Mouse (Mus musculus) midbrain, postnatal 0 days (tissue): ENCODE measurements around the gene Lama4. TPM values are rescaled to one million over a fixed set of nuclear protein-coding genes. Genes with fewer than 3 reads are reported as not detected.

Experiments
- ATAC-seq: fragments of 200-750 bp; cut with Nextera tagmentation; 2 replicates; pipeline ENCODE4 v1.8.0; 2017; ENCODE audit warnings: moderate number of reproducible peaks, mild to moderate bottlenecking, moderate TSS enrichment, moderate library complexity; ENCODE audit not compliant: low FRiP score
- DNase-seq: peaks from one replicate; pipeline ENCODE4 v3.0.0-alpha.2; 2015; ENCODE audit warnings: low spot score
- H3K27ac ChIP-seq: fragments of 300-500 bp; sonication (generic); 2 replicates; pipeline ENCODE4 v1.5.1; 2014; ENCODE audit warnings: low read depth, mild to moderate bottlenecking, low read length, mixed read lengths
- H3K27me3 ChIP-seq: fragments of 300-500 bp; sonication (generic); 2 replicates; pipeline ENCODE4 v1.6.1; 2014; ENCODE audit warnings: low read length, control low read depth, mixed read lengths; ENCODE audit not compliant: insufficient read depth
- H3K36me3 ChIP-seq: fragments of 300-500 bp; sonication (generic); 2 replicates; pipeline ENCODE4 v1.6.1; 2014; ENCODE audit warnings: low read length, control low read depth, mixed read lengths; ENCODE audit not compliant: insufficient read depth
- H3K4me1 ChIP-seq: fragments of 300-500 bp; sonication (generic); 2 replicates; pipeline ENCODE4 v1.6.1; 2014; ENCODE audit warnings: mild to moderate bottlenecking, control low read depth, antibody characterized with exemption, low read length, mixed read lengths; ENCODE audit not compliant: insufficient read depth
- H3K4me2 ChIP-seq: fragments of 300-500 bp; sonication (generic); 2 replicates; pipeline ENCODE4 v1.6.1; 2014; ENCODE audit warnings: low read depth, mild to moderate bottlenecking, low read length, mixed read lengths; ENCODE audit not compliant: poor library complexity, severe bottlenecking
- H3K4me3 ChIP-seq: fragments of 300-500 bp; sonication (generic); 2 replicates; pipeline ENCODE4 v1.5.1; 2014; ENCODE audit warnings: low read depth, mild to moderate bottlenecking, low read length, moderate library complexity
- H3K9ac ChIP-seq: fragments of 300-500 bp; sonication (generic); replicated peaks from 2 replicates; pipeline ENCODE4 v1.6.1; 2014; ENCODE audit warnings: mild to moderate bottlenecking, low read length, moderate library complexity, mixed read lengths; ENCODE audit not compliant: poor library complexity, severe bottlenecking
- H3K9me3 ChIP-seq: fragments of 300-500 bp; sonication (generic); 2 replicates; pipeline ENCODE4 v1.6.1; 2016; ENCODE audit warnings: low read length, control low read depth
- CTCF ChIP-seq: IDR thresholded peaks from 2 replicates; pipeline ENCODE4 v1.5.1; 2016; ENCODE audit warnings: antibody characterized with exemption, mild to moderate bottlenecking
- WGBS: fragments of 180-500 bp; shearing (Covaris S2); extraction: QIAGEN DNeasy Blood & Tissue Kit; methylation state at CpG from one replicate; pipeline ENCODE4 v1.1.7; 2014; 5-methylcytosine and 5-hydroxymethylcytosine counted together
- polyA plus RNA-seq: library from polyadenylated mRNA; unstranded; fragments of >200 nt; fragmentation: Nextera tagmentation; extraction: Ambion mirVana; gene quantifications from 2 replicates; pipeline ENCODE4 v1.2.1, GENCODE M21; 2015
- total RNA-seq: library from RNA; depleted of rRNA; stranded (reverse); fragments of >200 nt; gene quantifications from 2 replicates; pipeline ENCODE4 v1.2.3, GENCODE M21; 2014

Gene Lama4
- total and polyA plus RNA-seq, 2 experiments from 2014 or later = 12.6 to 20.2 TPM

DNA sequence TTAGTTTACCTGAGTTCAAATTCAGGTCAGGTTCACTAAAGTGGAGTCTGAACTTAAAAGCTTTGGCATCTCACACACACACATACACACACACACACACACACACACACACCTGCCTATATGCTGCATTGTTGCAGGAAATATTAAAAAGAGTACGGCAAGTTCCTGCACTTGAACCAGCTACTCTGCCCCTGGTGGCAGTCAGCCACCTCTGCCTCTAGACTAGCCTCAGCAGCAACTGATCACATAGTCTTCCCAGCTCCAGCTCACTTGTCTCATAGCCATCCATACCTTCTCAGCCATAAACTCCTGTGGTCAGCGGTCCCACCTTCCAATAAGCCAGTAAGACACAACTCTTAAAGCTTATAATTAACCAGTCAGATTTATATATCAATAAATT is 37.2 kb downstream of the Lama4 start:
- no peaks in the 10 kb centered on the region for H3K4me1 ChIP-seq
- WGBS = 87% methylated on average over 2 of the region's 2 CpGs
- no peaks in the 10 kb centered on the region for H3K36me3 ChIP-seq
- H3K9me3 ChIP-seq = no peaks in the 10 kb centered on the region
- H3K4me2 ChIP-seq = no peak overlapping the region
- H3K27ac ChIP-seq = no peak overlapping the region
- ATAC-seq = no peak
- TF ChIP-seq CTCF = no peak
- no peak overlapping the region for H3K4me3 ChIP-seq
- no peaks in the 10 kb centered on the region for H3K27me3 ChIP-seq
- H3K9ac ChIP-seq = no peak overlapping the region
- DNase-seq = no peak

DNA sequence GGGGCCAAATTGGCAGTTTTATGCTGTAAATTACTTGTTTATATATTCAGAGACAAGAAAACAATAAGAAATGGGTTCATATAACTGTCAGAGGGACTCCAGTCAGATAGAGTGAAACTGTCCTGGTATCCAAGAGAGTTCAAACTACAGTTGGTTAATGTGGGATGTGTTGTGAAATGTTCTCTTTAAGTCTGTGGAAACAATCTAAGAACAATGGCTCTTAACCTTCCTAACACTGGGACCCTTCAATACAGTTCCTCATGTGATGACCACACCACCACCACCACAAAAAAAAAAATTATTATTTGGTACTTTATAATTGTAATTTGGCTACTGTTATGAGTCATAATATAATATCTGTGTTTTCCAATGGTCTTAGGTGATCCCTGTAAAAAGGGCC is 38.2 kb downstream of the Lama4 start:
- TF ChIP-seq CTCF = no peak
- no peak overlapping the region for H3K4me2 ChIP-seq

DNA sequence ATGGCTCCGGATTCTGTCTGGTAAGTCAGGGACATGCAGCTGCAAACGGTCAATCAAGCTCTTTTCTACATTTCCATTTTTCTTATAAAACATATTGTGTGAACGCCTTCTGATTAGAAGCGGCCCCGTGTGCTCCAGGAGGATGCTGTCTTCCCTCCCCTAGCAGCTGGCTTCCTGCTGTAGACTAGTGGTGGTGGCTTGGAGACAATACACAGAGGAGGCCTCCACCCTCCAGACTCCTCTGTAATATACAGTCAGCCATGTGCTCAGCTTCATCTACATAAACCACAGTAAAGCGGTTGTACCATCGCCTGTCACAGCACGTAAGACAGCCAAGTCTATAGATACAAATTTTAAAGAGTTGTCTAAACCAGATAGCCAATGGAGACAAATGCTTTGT is 40.2 kb downstream of the Lama4 start:
- Histone ChIP-seq H3K4me2 (no peak overlapping the region), H3K9ac (no peak overlapping the region), H3K27ac (peak overlapping the region; percentile 26; the same call in 1 of the 2 replicates), H3K4me3 (no peak overlapping the region), H3K27me3 (no peaks in the 10 kb centered on the region), H3K4me1 (no peaks in the 10 kb centered on the region), H3K9me3 (no peaks in the 10 kb centered on the region), H3K36me3 (no peaks in the 10 kb centered on the region)
- TF ChIP-seq CTCF = no peak
- 80% methylated on average over 8 of the region's 8 CpGs for whole genome bisulfite sequencing
- DNase-seq (no peak), ATAC-seq (no peak; the same call in 1 of the 2 replicates)

More for the DNA sequence above, 38.2 kb downstream of the Lama4 start:
- ATAC-seq (no peak), DNase-seq (no peak)
- no peaks in the 10 kb centered on the region for H3K36me3 ChIP-seq
- H3K4me3 ChIP-seq = no peak overlapping the region
- H3K27ac ChIP-seq = no peak overlapping the region
- H3K27me3 ChIP-seq = no peaks in the 10 kb centered on the region
- H3K9ac ChIP-seq = no peak overlapping the region
- no peaks in the 10 kb centered on the region for H3K4me1 ChIP-seq
- no peaks in the 10 kb centered on the region for H3K9me3 ChIP-seq

DNA sequence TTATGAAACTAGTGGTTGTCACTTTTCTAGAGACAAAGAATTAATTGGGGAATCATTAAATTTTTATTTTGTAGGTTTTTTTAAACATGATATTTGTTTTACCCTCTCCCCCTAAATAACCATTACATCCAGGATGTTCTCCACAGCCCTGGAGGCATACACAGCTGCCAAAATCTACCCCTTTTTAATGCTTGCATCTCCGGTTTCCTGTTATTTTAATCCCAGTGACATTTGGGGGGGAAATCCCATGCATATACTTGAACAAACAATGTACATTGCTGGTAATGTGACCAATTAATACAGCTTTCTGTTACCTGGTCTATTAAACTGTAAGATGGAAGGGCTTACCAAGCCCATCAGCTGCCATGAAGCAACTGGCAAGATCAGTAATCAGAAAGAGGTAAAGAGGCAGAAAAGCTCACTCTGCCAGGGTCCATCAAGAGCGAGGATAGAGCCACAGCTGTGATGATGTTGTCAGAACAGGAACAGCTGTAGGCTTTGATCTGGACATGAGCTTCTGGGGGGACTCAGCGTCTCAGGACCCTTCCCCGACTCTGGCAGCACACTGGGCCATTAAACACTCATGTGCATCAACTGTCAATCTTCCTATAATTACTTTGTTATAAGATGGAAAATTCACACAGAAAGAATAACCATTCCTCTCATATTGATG is 41.3 kb downstream of the Lama4 start:
- Histone ChIP-seq H3K36me3 (no peaks in the 10 kb centered on the region), H3K9ac (no peak overlapping the region), H3K27me3 (no peaks in the 10 kb centered on the region), H3K9me3 (no peaks in the 10 kb centered on the region), H3K4me3 (no peak overlapping the region), H3K4me1 (no peaks in the 10 kb centered on the region), H3K4me2 (no peak overlapping the region), H3K27ac (no peak overlapping the region)
- DNase-seq = no peak
- WGBS = 44% methylated on average over 4 of the region's 4 CpGs
- TF ChIP-seq CTCF = no peak
- ATAC-seq = no peak

DNA sequence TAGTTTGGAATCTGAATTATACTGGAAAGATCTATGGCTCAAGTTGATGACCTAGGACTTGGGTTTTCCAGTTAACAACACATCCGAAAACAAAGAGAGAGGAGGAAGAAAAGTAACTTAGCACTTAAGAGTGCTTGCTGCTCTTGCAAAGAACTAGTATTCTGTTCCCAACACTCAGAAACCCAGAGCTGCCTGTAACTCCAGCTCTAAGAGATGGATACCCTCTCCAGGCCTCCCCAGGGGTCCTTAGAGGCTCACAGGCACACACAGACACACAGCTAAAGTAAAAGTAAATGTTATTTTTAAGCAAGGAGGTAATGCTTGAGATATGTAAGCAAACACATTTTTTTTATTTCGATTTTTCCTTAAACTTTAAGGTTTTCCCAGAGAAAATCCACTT is 49.5 kb downstream of the Lama4 start:
- H3K4me3 ChIP-seq = no peak overlapping the region
- no peak for DNase-seq
- no peak for TF ChIP-seq CTCF
- WGBS = 78% methylated on average over 2 of the region's 2 CpGs
- no peak for ATAC-seq
- no peak overlapping the region for H3K4me2 ChIP-seq
- no peaks in the 10 kb centered on the region for H3K27me3 ChIP-seq
- H3K36me3 ChIP-seq = no peaks in the 10 kb centered on the region
- H3K27ac ChIP-seq = no peak overlapping the region
- H3K9ac ChIP-seq = no peak overlapping the region
- no peaks in the 10 kb centered on the region for H3K4me1 ChIP-seq
- H3K9me3 ChIP-seq = no peaks in the 10 kb centered on the region

DNA sequence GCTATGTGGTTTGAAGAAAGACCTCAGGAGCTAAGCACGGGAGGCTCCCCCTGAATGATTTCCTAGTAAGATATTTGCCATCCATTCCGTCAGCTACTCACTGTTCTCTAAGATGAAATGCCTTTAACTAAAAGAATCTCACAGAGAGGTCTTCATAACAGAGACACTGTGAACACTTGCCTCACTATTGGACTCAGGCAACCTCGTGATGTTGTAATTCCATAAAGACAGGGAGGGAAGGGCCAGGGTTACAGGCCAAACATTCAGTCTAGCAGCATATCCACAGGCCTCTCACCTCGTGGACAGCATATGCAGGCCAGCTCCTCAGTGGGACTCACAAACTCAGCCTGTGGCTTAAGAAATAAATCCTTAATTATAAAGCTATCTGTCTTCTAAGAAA is 52.7 kb downstream of the Lama4 start:
- H3K4me2 ChIP-seq = no peak overlapping the region
- WGBS = 62% methylated on average over 4 of the region's 4 CpGs
- H3K9me3 ChIP-seq = no peaks in the 10 kb centered on the region
- no peak overlapping the region for H3K9ac ChIP-seq
- H3K27ac ChIP-seq = no peak overlapping the region
- H3K36me3 ChIP-seq = no peaks in the 10 kb centered on the region
- no peak for ATAC-seq
- TF ChIP-seq CTCF = no peak
- no peak overlapping the region for H3K4me3 ChIP-seq
- H3K4me1 ChIP-seq = no peaks in the 10 kb centered on the region
- H3K27me3 ChIP-seq = no peaks in the 10 kb centered on the region
- DNase-seq = no peak
